Mouse (Mus musculus) gastrocnemius, adult 18-20 months (tissue): ENCODE data around the gene Cbx8. TPM values are rescaled to one million over a fixed set of nuclear protein-coding genes. Genes with fewer than 3 reads are reported as not detected.

ENCODE experiments used
- DNase-seq: peaks from one replicate; pipeline ENCODE4 v3.0.0; 2021; ENCODE audit warnings: low spot score
- total RNA-seq, 2 experiments: library from RNA; stranded (reverse); gene quantifications; 2 replicates each; pipeline ENCODE4 v1.2.3; 2021

The Cbx8 gene
- total RNA-seq, 2 experiments from 2014 or later, result 2.6 to 3.5 TPM

DNA sequence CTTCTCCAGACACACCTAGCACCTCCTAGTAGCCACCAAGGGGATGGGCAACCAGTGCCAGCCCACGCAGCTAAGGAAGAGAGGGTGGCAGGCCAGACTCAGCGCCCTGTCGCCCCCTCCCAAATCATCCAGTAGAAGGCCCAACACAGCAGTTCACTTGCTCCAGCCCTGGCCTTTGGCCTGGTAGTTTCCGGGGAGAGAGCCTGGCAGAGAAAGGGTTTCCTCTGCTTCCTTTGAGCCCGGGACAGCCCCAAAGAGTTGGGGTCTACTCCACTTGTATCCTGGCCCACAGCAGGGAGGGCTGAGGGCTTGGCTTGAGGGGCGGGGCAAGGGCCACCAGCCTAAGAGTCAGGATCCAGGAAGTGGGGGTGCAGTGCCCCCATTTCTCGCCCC is 38.7 kb upstream of the Cbx8 start:
- no peak for DNase-seq

DNA sequence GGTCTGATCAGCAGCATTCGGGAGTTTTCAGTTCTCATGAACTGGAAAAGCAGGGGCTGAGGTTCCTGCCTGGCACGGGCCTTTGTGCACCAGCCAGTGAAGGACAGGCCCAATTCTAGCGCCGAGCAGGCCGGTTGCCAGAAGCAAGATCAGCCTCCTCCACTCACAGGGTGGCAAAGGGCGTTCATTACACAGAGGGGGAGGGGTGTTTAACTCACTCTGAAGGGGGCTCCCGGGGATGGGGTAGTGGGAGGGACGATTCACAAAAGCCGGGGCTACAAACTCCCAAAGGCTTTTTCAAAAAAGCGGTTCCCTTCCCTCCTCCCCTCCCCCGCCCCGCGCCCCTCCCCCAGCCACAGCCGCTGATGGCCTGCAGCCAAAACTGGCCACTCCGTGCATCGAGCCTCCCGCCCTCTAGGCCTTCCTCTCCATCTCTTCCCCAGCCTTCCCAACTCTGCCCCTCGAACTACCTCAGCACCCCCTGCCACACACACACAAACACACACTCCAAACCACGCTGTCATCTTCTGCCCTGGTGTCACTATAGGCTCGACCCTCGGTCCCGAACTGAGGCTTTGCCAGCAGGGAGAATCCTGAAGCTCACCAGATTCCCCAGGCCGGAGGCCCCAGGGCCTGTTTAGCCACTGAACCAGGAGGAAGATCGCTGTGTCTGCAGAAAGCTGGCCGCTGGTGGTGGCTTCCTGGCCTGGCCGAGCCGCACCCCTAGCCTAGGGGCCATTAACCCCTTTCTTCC is 38.1 kb upstream of the Cbx8 start:
- DNase-seq, result no peak

DNA sequence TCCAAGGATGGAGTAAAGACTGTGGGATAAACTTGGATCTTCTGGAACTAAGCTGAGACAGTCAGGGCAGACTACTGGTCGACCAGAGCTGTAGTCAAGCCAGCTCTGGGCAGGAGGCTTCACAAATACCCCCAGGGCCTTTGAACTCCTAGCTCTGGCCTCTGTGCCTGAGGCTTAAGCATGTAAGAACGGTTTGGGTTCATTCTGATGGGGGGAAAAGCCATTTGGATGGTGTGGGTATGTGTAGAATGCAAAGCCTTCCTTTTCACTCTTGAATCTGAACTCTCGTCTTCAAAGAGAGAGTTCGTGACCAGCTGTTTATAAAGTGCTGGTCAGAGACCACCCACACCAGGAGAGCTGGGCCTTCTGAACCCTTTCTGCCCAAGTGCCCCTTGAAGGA is 37.0 kb upstream of the Cbx8 start:
- no peak for DNase-seq

DNA sequence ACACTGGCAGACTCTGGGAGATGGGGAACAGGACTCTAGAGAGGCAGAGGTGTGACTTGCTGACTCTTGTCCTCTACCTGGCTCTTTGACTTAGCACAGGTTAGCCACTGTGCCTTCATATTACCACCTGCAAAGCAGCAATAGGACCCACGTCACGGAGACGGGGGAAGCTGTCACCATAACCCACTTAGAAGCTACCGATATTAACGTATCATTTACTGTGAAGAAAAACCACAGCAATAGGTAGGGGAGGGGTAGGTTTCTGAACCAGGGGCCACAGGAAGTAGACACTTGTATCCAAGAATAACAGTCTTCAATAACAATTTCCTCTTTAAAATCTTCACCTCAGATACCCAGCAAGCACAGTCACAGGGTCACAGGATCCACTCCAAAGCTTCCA is 35.0 kb upstream of the Cbx8 start:
- no peak for DNase-seq

DNA sequence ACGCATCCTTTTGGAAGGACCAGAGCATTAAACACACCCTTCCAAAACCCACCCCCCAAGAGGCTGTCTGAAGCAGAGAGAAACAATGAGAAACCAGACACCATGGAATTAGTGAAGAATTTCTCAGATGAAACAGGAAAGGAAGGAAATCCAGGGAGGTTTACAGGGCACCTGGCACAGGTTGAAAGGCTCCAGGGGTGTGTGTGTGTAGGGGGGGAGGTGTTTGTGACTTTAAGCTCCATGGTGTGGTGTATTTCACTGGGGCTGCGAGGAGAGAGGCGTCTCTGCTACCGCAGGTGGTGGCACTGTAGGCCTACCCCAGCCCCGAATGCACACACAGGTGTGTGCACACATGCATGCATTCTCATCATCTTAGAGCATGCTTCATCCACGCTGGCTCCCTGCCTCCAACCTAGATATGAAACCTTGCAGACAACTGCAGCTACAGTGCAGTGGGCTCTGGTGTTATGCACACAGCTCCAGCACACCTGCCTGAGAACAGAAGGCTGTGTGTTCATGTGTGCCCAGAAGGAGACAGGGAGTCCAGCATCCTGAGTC is 33.2 kb upstream of the Cbx8 start:
- DNase-seq, result no peak

DNA sequence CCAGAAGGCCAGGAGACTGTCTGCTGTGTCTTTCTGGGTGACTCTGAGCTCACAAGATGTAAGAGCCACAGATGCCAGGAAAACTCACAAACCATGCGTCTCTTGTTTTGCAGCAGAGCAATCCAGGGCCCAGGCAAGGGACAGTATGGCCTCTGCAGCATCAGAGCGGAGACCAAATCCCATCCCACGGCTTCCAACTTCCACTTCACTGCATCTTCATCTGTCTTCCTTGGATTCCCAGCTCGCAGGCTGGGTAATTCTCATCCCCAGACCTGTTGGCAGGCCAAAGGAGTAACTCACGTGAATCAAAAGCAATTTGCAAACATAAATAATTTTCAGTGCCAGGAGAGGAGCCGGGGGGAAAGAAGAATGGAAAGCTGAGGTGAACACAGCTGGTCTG is 32.2 kb upstream of the Cbx8 start:
- DNase-seq, result no peak

DNA sequence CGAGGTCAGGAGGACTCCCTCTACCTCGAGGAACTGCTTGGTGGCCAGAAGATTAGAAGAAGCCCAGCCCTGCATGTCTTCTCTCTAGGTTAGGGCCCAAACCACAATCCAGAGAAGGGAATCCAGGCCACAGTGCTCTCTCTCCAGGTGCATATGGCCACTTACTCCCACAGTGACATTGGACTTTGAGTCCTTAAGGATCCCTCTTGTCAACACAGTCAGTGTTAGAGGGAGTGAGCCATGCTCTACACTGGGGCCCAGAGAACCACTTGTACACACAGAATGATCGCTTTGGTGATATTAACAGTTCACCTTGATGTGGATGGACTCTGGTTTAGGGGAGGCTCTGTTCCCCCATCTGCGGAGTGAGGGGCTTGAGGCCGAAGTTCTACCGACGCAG is 31.5 kb upstream of the Cbx8 start:
- no peak for DNase-seq

DNA sequence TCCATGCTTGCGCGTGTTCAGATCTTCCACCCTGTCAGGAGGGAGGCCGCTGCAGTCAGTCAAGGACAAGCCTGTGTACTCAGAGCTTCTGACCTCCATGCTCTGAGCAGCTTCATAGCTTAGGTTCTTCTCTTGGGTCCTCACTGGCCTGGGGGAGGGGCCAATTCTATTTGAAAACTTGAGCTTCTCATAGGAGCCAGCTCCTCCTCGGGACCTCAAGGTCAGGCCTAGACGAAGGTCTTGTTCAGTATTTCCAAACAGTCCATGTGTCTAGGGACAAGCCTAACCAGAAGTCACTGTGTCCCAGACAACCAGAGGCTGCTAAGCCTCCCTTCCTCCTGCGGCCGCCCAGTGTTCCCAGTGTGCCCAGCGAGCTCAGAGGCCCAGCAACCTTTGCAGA is 26.1 kb upstream of the Cbx8 start:
- no peak for DNase-seq

DNA sequence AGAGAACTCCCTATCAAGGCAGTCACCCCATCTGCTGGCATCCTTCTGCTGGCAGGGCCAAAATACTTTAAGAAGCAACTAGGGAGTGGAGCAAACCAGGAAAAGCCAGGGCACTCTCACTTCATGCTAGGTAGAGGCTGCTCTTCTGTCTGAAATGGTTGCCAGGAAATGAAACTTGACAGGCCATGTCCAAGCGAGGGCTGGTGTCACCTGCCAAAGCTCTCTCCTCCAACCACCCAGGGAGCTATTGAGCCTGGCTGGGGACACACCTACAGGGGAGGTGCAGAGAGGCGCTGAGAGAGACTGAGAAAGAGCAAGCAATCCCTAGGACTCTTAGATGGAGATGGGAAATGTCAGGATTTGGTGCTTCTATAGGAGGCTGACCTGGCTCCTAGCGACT is 18.5 kb upstream of the Cbx8 start:
- DNase-seq, result no peak

DNA sequence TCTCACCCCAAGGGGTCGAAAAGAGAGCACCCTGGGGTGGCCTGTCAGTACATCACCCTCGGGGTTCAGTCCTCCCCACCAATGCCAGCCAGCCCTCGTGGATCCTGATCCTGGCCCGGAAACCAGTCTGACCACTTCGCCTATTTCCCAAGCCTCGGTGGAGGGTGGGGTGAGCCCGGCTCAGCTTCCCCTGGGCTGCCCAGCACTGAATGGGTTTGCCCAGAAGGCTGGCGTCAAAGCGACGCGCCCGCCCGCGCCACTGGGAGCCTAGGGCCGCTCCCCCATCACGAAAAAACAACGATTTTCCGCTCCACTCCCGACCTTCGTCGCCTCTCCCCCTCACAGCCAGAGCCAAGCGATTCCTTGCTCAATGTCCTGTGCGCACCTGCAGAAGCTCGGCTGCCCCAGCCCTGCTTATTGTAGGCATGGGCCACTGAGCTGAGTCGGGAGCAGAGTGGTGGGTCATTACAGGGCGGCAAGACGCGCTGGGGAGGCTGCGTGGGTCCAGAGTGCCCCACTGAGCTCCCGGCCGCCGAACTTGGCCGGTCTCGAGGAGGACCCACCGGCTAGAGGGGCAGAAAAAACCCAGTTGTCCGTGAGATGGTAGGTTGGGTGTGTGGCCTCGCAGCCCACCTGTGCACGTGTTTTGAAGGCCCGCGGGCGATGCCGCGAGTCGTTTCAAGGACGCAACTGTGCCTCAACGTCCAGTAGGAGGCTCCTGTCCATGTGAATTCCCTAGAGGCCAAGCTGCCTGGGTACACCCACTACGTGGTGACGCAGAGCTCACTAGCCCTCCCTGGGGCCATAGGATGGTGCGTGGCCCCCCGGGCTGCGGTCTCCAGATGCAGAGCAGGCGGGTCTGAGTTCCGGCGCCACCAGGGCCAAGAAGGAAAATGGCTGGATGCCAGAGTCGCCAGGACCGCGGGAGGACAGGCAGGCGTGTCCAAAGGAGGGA is 17.5 kb upstream of the Cbx8 start:
- DNase-seq, result no peak

DNA sequence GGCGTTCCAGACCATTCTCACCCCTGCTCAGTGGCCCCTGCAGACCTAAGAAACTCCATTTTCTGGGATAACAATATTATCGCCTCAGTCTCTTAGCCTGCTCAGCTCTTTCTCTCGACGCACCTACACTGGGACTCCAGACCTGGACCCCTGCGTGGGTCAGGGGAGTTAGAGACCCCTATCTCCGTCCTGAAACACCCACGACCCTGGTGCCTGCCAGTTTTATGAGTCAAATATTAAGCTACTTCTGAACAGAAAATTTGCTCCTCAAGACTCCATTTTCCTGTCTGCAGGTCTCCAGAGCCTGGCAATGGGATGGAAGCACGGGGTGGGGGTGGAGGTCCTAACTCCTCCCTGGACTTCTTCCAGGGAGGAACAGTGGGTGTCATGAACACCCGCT is 16.5 kb upstream of the Cbx8 start:
- no peak for DNase-seq

DNA sequence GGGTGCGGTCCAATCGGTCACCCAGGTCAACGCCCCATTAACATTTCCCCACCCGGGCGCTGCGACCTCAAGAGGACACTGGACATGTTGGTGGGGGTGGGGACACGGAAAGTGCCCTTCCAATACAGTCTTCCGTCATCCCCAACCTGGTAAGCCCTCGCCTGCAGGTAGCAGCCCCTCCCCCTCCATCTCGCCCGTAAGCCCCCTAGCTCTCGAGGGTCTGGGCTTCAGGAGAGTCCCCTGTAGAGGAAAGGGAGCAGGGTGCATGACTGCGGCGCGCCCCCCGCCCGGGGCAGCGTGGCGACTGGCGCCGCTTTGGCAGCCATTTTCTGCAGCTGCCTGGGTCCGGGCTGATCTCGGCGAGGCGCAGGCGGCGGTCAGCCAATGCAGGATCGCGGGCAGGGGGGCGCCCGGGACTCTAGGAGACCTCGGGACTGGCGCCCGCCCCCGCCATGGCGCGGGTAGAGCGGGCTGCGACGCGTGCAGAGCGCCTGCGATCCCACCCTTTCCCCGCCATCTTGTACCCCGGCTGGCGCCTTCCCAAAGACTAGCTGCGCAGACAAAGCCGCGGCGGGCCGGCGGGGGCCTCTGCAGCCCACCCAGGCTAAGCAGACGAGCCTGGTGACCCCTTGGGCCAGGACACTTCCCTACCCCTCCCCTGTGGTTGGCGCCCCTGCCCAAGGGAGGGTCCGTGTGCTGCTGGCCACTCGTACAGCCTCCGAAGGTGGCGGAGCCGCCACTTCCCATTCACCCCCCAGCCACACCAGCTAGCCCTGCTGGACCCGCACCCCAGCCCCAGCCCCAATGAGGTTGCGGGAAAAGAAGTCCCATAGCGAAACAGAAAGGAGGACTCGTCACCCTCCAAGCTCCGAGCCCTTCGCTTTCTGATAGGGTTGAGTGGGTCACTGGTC is 15.8 kb upstream of the Cbx8 start:
- no peak for DNase-seq

DNA sequence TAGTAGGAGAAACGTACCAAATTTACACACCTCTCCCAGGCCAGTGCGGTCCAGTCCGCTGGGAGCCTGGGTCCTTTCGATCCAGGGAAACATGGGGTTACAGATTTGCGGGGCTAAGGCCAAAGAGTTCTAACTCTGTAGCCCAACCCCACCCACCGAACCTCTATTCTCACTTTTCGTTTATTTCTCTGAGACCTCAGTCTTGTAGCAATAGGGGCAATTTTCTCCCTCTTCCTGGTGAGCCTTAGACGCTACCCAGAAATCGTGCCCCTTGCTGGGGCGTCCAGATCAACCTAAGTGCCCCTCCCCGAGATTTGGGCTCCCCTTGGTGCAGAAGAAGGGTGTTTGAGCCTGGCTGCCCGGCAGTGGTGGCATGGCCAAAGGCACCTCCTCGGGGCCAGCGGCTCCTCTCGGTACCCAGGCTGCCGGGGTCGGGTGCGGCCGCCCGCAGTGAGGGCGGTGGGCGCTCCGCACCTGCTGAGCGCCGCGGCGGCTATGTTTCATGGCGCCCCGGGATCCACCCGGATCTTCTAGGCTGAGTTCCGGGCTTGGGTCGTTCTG is 14.9 kb upstream of the Cbx8 start:
- DNase-seq, result no peak

DNA sequence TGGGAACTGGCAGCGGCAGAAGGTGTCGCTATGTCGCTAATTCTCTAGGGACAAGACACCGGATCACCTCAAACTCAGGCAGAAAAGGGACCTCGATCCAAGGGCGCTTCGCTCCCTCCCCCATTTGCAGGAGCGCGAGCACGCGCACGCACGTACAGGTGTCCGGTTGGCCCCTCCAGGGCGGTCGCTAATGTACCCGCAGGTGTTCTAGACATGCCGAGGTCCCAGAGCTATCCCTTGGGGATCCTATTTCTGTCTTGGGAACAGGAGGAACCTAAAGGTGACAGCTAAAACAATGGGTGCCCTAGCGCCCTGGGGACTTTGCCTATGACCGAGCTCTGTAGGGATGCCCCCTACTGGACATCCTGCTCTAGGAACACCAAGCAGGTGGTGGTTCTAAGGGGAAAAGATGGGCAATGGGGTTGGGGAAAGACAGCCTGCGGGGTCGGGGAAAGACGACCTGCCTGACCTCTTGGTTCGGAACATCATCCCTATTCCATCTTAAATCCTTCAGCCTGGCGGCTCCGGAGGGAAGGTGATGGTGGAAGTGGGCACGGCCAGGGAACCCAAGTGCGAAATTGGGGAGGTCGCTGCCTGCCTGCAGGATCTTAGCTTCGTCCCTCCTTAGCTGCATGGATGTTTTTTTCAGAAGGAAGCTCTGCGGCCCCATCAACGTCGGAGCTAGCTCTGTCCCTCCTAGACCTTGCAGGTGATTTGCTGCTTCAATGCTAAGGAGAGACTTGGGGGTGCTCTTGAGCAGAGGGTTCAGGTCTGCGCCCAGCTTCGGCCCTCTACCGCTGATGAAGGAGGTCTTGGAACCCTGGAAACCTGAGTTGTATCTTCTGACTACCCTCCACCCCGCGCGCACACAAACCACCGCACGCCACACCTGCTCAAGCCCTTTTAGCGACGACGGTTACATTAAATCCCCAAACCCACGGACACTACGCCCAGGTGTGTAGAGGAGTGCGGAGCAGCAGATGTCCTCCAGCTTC is 13.9 kb upstream of the Cbx8 start:
- no peak for DNase-seq

DNA sequence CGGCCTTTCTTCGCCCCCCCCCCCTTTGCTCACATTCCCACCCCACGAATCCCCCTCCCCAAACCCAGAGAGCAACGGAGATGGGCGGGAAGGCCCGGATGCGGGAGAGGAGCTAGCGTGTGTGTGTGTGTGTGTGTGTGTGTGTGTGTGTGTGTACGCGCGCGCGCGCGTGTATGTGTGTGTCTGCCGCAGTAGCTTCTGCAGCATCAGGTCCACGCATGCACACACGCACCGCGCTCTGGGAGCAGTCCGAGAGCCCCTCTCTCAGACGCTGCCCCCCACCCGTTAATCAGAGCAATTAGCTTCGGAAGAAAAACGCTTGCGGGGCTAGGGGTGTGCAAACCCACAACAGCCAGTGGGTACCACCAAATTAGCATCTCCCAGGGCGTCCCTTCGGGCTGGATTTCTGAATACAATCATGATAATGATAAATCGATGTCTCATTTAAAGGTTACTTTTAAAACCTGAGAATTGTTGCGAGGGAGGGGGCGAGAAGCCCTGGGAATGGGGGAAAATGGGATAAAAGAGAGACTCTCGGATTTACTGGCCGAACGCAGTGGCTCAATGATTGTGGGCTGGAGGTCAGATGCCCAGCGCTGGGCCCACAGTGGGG is 13.1 kb upstream of the Cbx8 start:
- no peak for DNase-seq

DNA sequence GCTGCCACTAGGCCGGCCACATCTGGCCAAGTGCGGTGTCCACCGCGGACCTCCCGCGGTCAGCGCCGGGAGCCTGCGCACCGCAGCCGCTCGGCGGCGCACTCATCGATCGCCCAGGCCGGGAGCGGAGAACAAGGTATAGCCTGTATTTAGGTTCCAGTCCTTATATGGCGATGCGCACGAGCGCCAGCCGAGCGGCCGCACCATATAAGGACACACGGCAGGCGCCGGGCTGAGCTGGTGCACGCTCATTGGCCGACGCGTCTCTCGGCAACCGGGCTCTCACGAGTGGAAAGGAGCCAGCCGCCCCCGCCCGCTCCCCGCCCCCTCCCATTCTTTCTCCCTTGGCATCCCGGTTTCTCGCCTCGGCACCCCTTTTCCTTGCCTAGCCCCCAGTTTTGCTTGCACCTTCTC is 12.5 kb upstream of the Cbx8 start:
- DNase-seq, result no peak

DNA sequence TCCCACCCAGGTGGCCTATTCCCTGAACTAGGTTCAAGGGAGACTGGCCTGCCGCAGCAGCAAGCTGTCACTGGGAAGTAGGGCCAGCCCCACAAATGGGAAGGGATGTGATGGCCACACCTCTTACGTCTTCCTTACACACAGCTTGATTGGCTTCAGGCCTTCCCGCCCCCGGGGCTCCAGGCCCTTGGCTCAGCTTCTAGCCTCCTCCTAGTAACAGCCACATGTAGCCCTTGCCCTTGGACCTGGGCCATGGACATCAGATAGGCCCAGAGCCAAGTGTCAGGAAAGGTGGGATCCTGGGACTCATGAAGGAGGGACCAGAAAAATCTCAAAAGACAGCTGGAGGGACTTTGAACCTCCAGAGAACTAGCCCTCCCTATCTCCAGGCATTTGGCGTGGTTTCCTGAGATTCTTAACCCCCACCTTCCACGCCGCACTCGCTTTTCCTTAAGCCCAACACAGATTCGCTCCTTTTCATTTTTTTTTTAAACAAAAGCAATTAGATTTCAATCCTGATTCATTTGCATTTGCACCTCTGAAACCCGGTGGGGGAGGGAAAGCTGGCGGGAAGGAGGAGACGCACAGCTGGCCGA is 12.0 kb upstream of the Cbx8 start:
- DNase-seq, result no peak

DNA sequence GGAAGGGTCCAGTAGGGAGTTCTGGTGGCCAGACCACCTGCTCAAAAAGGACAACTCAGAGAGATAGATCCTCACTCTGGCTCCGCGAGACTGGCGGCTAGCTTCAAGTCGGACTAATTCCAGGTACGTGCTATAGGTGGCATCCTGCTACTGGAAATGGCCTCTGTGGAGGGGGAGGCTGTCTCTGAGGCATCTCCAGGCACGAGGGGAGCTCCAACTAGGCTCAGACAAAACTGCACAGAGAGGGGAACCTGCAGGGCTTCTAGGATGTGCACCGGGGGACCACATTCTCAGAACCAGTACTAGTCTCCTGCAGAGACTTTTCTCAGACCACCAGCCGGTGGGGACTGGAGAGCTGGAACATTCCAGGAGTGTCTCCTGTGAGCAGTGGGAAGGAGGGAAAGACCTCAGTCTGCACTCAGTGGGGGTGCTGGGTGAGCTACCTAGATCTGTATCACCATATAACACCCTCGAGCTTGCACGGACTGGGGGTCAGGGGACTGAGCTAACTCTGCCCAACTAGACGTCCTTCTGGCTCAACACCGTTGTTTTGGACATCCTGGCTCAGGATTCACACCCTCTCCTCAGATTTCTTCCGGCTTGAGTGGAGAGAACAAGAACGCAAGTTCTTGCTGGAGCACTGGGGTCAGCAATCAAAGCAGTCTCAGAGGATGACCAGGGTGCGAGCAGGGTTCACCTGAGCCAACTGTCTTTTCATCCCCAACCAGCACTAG is 11.3 kb upstream of the Cbx8 start:
- no peak for DNase-seq
